Mouse (Mus musculus): ENCODE data around the gene Prrt1.

Prrt1 gene

DNA sequence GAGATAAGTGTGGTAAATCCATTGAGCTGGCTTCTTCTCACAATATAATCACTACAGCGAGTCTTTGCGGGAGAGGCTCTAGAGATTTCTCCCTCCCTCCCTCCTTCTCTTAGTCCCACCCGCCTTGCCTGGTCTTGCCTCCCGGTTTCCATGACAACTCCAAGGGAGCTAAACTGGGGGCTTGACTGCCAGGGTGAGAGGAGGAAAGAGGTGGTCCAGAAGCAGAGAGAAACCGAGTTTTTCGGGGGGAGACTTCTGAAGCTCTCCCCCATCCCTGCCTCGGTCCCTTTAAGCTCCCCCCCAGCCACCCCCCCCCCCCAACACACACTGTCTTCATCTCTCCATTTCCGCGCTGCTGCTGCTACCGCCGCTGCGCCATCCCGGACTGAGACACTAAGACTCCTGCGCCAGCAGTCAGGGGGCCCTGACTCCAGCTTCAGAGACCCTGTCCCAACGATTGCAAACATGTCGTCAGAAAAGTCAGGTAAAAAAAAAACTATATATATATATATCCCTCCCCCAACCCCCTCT lies at the start of gene Prrt1:
Gene Prrt1 (plus strand): TSS at position 313 of the 531 bp plus-strand sequence.
- peak; percentile 42 for DNase-seq (ENCODE audit: extremely low spot score, low spot score)

GRCm38 (mm10) chr17:34582528-34582927 lies 46.8 kb upstream of the Prrt1 start:
- DNase-seq (ENCODE audit: extremely low spot score, low spot score) = no peak

GRCm38 (mm10) chr17:34583397-34583796 lies 45.9 kb upstream of the Prrt1 start:
- DNase-seq (ENCODE audit: extremely low spot score, low spot score) = no peak

DNA sequence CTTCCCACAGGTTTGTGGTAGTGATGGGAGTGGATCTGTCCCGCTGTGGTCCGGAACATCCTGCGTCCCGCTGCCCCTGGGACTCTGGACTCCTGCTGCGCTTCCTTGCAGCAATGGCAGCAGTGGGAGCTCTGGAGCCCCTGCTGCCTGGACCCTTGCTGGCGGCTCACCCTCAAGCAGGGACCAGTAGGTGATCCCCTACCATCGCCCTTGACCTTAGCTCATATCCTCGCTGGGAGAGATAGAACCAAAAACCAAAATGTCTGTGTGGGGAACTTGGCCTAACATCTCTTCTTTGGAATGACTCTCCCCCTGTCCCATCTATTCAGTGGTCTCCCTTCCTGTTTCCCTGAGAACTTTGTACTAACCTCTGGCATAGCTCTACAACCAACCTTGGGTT lies 45.5 kb upstream of the Prrt1 start:
- DNase-seq (ENCODE audit: extremely low spot score, low spot score) = no peak

GRCm38 (mm10) chr17:34585121-34585520 lies 44.2 kb upstream of the Prrt1 start:
- DNase-seq (ENCODE audit: extremely low spot score, low spot score) = no peak

GRCm38 (mm10) chr17:34585877-34586771 lies 43.2 kb upstream of the Prrt1 start:
- DNase-seq (ENCODE audit: extremely low spot score, low spot score) = peak; percentile 53

- peak; percentile 96 for DNase-seq (ENCODE audit: extremely low spot score, low spot score)
Observed at GRCm38 (mm10) chr17:34586796-34587422, 42.4 kb upstream of the Prrt1 start.

DNA sequence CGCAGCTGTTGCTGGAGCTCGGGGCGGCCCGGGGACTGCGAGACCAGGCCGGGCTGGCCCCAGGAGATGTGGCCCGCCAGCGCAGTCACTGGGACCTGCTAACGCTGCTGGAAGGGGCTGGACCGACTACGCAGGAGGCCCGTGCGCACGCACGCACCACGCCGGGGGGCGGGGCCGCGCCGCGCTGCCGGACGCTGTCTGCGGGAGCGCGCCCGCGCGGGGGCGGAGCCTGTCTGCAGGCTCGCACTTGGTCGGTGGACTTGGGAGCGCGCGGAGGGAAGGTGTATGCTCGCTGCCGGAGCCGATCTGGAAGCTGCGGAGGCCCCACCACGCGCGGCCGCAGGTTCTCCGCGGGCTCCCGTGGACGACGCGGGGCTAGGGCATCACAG lies 41.9 kb upstream of the Prrt1 start:
- peak; percentile 97 for DNase-seq (ENCODE audit: extremely low spot score, low spot score)

DNA sequence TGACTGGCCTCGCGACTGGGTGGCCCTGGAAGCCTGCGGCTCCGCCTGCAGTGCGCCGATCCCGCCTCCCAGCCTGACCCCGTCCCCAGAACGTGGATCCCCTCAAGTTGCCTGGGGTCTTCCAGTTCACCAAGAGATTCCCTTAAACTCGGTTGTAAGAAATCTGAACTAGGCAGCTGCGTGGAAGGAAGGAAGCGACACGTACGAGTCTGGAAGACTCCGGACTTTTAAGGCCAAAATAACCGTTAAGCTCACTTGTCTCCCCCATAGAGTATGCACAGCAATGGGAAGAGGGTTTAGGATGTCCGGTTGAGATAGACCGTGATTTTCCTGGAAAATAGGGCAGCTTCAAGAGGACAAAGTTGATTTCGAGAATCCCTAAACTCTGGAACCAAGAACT lies 41.5 kb upstream of the Prrt1 start:
- no peak for DNase-seq (ENCODE audit: extremely low spot score, low spot score)

- no peak for DNase-seq (ENCODE audit: extremely low spot score, low spot score)
Observed at GRCm38 (mm10) chr17:34588767-34589166, 40.6 kb upstream of the Prrt1 start.

GRCm38 (mm10) chr17:34589206-34589605 lies 40.1 kb upstream of the Prrt1 start:
- DNase-seq (ENCODE audit: extremely low spot score, low spot score) = no peak

GRCm38 (mm10) chr17:34589681-34590101 lies 39.6 kb upstream of the Prrt1 start, which contains the start of gene Gpsm3:
Gene Gpsm3, plus strand, starts transcription at chr17:34589806.
- no peak for DNase-seq (ENCODE audit: extremely low spot score, low spot score)

GRCm38 (mm10) chr17:34590154-34590987 lies 39.0 kb upstream of the Prrt1 start:
- DNase-seq (ENCODE audit: extremely low spot score, low spot score) = no peak

- peak; percentile 62 for DNase-seq (ENCODE audit: extremely low spot score, low spot score)
Observed at GRCm38 (mm10) chr17:34591029-34591993, 38.0 kb upstream of the Prrt1 start, which contains the start of gene Pbx2. Gene Pbx2, plus strand, starts transcription at chr17:34591266.

GRCm38 (mm10) chr17:34591994-34592375 lies 37.3 kb upstream of the Prrt1 start:
- peak; percentile 95 for DNase-seq (ENCODE audit: extremely low spot score, low spot score)

DNA sequence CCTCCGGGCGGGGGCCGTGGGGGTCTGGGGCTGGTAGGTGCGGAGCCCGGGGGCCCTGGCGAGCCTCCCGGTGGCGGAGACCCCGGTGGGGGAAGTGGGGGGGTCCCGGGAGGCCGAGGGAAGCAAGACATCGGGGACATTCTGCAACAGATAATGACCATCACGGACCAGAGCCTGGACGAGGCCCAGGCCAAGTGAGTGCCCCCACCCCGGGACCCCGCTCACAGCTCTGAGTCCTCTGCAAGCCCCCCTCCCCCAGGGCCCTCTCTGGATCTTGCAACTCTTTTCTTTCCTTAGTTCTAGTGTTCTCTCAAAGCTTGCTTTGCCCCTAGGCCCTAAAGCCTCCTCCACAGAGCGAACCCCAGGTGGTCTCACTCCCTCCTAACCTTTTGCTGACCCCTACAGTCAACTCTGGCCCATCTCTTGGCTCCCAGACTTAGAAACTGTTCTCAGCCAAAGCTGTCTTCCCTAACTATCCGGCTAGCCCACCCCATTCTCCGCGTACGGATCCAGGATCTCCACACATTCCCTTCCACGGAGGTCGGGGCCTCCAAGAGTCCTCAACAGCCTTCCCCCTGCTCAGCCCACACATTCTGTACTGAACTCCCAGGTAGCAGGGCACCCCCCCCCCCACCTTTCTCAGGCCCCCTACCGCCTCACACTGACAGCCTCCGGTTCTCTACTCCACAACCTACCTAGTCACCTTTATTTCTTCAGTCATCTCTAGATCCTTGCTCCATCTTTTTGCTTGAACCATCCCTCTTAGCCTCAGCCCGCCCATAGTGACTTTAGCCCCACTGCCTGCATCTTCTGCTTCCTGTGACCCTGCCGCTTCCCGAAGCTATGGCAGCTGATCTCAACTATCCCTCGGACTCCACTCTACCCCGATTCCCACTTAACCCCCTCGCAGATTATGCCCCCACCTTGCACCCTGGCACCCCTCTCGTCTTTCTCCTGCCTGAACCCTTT lies 36.5 kb upstream of the Prrt1 start:
- DNase-seq (ENCODE audit: extremely low spot score, low spot score) = peak; percentile 57

DNA sequence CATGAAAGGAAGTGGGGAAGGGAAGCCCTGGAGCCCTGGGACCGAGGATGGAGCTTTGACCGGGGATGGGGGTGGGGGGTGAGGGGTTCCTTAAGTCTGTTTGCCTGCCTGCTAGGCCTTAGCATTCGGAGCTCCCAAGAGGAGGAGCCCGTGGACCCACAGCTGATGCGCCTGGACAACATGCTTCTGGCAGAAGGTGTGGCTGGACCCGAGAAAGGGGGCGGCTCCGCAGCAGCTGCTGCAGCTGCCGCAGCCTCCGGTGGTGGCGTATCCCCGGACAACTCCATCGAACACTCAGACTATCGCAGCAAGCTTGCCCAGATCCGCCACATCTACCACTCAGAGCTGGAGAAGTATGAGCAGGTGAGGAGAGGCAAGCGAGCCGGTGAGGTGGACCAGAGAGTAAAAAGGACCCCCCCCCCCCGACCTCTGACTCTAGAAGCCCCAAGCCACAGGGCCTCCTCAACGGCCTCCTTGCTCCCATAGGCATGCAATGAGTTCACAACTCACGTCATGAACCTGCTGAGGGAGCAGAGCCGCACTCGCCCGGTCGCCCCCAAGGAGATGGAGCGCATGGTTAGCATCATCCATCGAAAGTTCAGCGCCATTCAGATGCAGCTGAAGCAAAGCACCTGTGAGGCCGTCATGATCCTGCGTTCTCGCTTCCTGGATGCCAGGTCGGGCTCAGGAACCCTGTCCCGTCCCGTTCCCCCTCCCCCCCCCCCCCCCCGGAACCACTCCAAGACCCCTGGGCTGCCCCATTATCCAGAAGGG lies 35.4 kb upstream of the Prrt1 start:
- no peak for DNase-seq (ENCODE audit: extremely low spot score, low spot score)

GRCm38 (mm10) chr17:34596098-34596497 lies 33.2 kb upstream of the Prrt1 start:
- DNase-seq (ENCODE audit: extremely low spot score, low spot score) = no peak
